Mouse (Mus musculus) forebrain, embryonic 14.5 days (tissue): Measurements from ENCODE around the gene Akap8l. TPM values are rescaled to one million over a fixed set of nuclear protein-coding genes. Genes with fewer than 3 reads are reported as not detected.

ENCODE experiments used
- ATAC-seq: fragments of 200-750 bp; cut with Nextera tagmentation; 2 replicates; pipeline ENCODE4 v1.8.0; 2017; ENCODE audit warnings: mild to moderate bottlenecking, moderate library complexity
- DNase-seq: peaks from one replicate; pipeline ENCODE4 v3.0.0-alpha.2; 2015; ENCODE audit warnings: low spot score
- H3K27ac ChIP-seq: fragments of 300-500 bp; sonication (generic); 2 replicates; pipeline ENCODE4 v1.5.1; 2014; ENCODE audit warnings: low read depth, mild to moderate bottlenecking, control low read depth, low read length, moderate library complexity
- H3K27me3 ChIP-seq: fragments of 300-500 bp; sonication (generic); replicated peaks from 2 replicates; pipeline ENCODE4 v1.6.1; 2014; ENCODE audit warnings: low read length, control low read depth, mixed read lengths; ENCODE audit not compliant: control insufficient read depth, insufficient read depth
- H3K36me3 ChIP-seq: fragments of 300-500 bp; sonication (generic); 2 replicates; pipeline ENCODE4 v1.6.1; 2014; ENCODE audit warnings: low read length, control low read depth; ENCODE audit not compliant: control insufficient read depth, insufficient read depth
- H3K4me1 ChIP-seq: fragments of 300-500 bp; sonication (generic); 2 replicates; pipeline ENCODE4 v1.6.1; 2014; ENCODE audit warnings: antibody characterized with exemption, low read length, control low read depth; ENCODE audit not compliant: control insufficient read depth, insufficient read depth
- H3K4me2 ChIP-seq: fragments of 300-500 bp; sonication (generic); 2 replicates; pipeline ENCODE4 v1.6.1; 2014; ENCODE audit warnings: mild to moderate bottlenecking, control low read depth, low read length
- H3K4me3 ChIP-seq: fragments of 300-500 bp; sonication (generic); 2 replicates; pipeline ENCODE4 v1.5.1; 2014; ENCODE audit warnings: low read depth, low read length, control low read depth
- H3K9ac ChIP-seq: fragments of 300-500 bp; sonication (generic); 2 replicates; pipeline ENCODE4 v1.6.1; 2014; ENCODE audit warnings: mild to moderate bottlenecking, low read length, control low read depth, moderate library complexity
- H3K9me3 ChIP-seq: fragments of 300-500 bp; sonication (generic); replicated peaks from 2 replicates; pipeline ENCODE4 v1.6.1; 2016; ENCODE audit warnings: low read length, control low read depth, mixed read lengths; ENCODE audit not compliant: control insufficient read depth
- WGBS: fragments of 180-500 bp; shearing (Covaris S2); extraction: QIAGEN DNeasy Blood & Tissue Kit; methylation state at CpG from one replicate; pipeline ENCODE4 v1.1.7; 2014; 5-methylcytosine and 5-hydroxymethylcytosine counted together
- polyA plus RNA-seq: library from polyadenylated mRNA; unstranded; fragments of >200 nt; fragmentation: Nextera tagmentation; extraction: Ambion mirVana; gene quantifications from 2 replicates; pipeline ENCODE4 v1.2.1, GENCODE M21; 2014

The Akap8l gene
- polyA plus RNA-seq, 1 experiment from 2014 or later: 66.6 TPM

- WGBS: 46% methylated on average over 6 of the region's 6 CpGs
- H3K4me1 ChIP-seq: peaks cover 10% of the 10 kb centered on the region; the same call in 1 of the 2 replicates
- no peak for DNase-seq
- H3K27ac ChIP-seq: peak overlapping the region; percentile 99
- peak overlapping the region; percentile 92 for H3K4me3 ChIP-seq
- peak overlapping the region; percentile 84 for H3K4me2 ChIP-seq
- no peaks in the 10 kb centered on the region for H3K9me3 ChIP-seq
- no peaks in the 10 kb centered on the region for H3K36me3 ChIP-seq
- no peak for ATAC-seq
- H3K27me3 ChIP-seq: no peaks in the 10 kb centered on the region
- H3K9ac ChIP-seq: peak overlapping the region; percentile 96
Observed at GRCm38 (mm10) chr17:32285138-32285670, 65.2 kb downstream of the Akap8l start.

GRCm38 (mm10) chr17:32284262-32285137 lies 65.9 kb downstream of the Akap8l start, which contains the start of gene Brd4:
TSS of gene Brd4 (minus strand) at chr17:32284722.
- H3K4me2 ChIP-seq: peak within 1 kb of the TSS; percentile 84
- peaks cover 10% of the 10 kb centered on the region; the same call in 1 of the 2 replicates for H3K4me1 ChIP-seq
- peak within 1 kb of the TSS; percentile 99 for H3K27ac ChIP-seq
- no peaks in the 10 kb centered on the region for H3K9me3 ChIP-seq
- peak within 1 kb of the TSS; percentile 92 for H3K4me3 ChIP-seq
- no peaks in the 10 kb centered on the region for H3K36me3 ChIP-seq
- peak; percentile 94 for DNase-seq
- H3K9ac ChIP-seq: peak within 1 kb of the TSS; percentile 96
- peak; percentile 94 for ATAC-seq
- H3K27me3 ChIP-seq: no peaks in the 10 kb centered on the region
- WGBS: under 1% methylated on average over 73 of the region's 100 CpGs

- Histone ChIP-seq H3K4me1 (peaks cover 10% of the 10 kb centered on the region; the same call in 1 of the 2 replicates), H3K9ac (peak overlapping the region; percentile 96), H3K27me3 (no peaks in the 10 kb centered on the region), H3K36me3 (no peaks in the 10 kb centered on the region), H3K4me3 (peak overlapping the region; percentile 92), H3K4me2 (peak overlapping the region; percentile 84), H3K9me3 (no peaks in the 10 kb centered on the region), H3K27ac (peak overlapping the region; percentile 99)
- ATAC-seq (peak; percentile 61), DNase-seq (peak; percentile 68)
- WGBS: under 1% methylated on average over 21 of the region's 41 CpGs
Observed at GRCm38 (mm10) chr17:32283771-32284221, 66.6 kb downstream of the Akap8l start.

- Histone ChIP-seq H3K27ac (peak overlapping the region; percentile 99), H3K4me1 (peaks cover 10% of the 10 kb centered on the region; the same call in 1 of the 2 replicates), H3K9me3 (no peaks in the 10 kb centered on the region), H3K27me3 (no peaks in the 10 kb centered on the region), H3K4me2 (peak overlapping the region; percentile 84), H3K36me3 (no peaks in the 10 kb centered on the region), H3K9ac (peak overlapping the region; percentile 96), H3K4me3 (peak overlapping the region; percentile 92)
- 10% methylated on average over 7 of the region's 7 CpGs for WGBS
- ATAC-seq: no peak; the same call in 1 of the 2 replicates
- peak; percentile 22 for DNase-seq
Observed at GRCm38 (mm10) chr17:32283341-32283740, 67.1 kb downstream of the Akap8l start.

- Histone ChIP-seq H3K27ac (no peak overlapping the region), H3K4me2 (0 out of 2 replicates have a peak overlapping the region, but pooled peaks have one; percentile 3), H3K4me3 (no peak overlapping the region), H3K9me3 (no peaks in the 10 kb centered on the region), H3K4me1 (peaks cover 10% of the 10 kb centered on the region; the same call in 1 of the 2 replicates), H3K36me3 (no peaks in the 10 kb centered on the region), H3K9ac (no peak overlapping the region), H3K27me3 (no peaks in the 10 kb centered on the region)
- DNase-seq: no peak
- ATAC-seq: no peak
- WGBS: 80% methylated on average over 4 of the region's 4 CpGs
Observed at GRCm38 (mm10) chr17:32281611-32282310, 68.6 kb downstream of the Akap8l start.

- Histone ChIP-seq H3K27ac (no peak overlapping the region), H3K4me2 (no peak overlapping the region), H3K9ac (no peak overlapping the region), H3K36me3 (no peaks in the 10 kb centered on the region), H3K27me3 (no peaks in the 10 kb centered on the region), H3K4me3 (no peak overlapping the region), H3K9me3 (no peaks in the 10 kb centered on the region), H3K4me1 (peaks cover 10% of the 10 kb centered on the region; the same call in 1 of the 2 replicates)
- DNase-seq (no peak), ATAC-seq (no peak)
- 94% methylated on average over 2 of the region's 2 CpGs for WGBS
Observed at GRCm38 (mm10) chr17:32281126-32281525, 69.3 kb downstream of the Akap8l start.

GRCm38 (mm10) chr17:32280575-32280974 lies 69.8 kb downstream of the Akap8l start:
- WGBS: 83% methylated on average over 3 of the region's 3 CpGs
- no peak overlapping the region for H3K9ac ChIP-seq
- no peak overlapping the region for H3K27ac ChIP-seq
- H3K4me2 ChIP-seq: no peak overlapping the region
- H3K9me3 ChIP-seq: no peaks in the 10 kb centered on the region
- H3K27me3 ChIP-seq: no peaks in the 10 kb centered on the region
- H3K4me1 ChIP-seq: peaks cover 9% of the 10 kb centered on the region; the same call in 1 of the 2 replicates
- no peak for DNase-seq
- no peaks in the 10 kb centered on the region for H3K36me3 ChIP-seq
- no peak for ATAC-seq
- no peak overlapping the region for H3K4me3 ChIP-seq

DNA sequence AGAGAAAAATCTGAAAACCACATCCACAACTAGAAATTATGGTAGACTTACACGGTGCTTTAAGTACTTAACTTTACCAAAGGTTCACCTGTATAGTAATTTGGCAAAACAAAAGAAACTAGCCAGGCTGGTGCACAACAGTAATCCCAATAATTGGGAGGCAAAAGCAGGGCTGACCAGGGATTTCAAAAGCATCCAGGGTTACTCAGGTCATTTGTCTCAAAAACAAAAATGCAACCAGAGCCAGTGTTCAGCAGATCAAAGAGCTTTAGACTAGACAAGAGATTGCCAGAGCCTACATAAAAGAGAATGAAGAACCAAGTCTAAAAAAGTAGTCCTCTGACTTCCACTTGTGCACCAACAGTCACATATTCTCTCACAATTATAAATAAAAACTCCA lies 73.2 kb downstream of the Akap8l start:
- 52% methylated on average over 1 of the region's 1 CpGs for WGBS
- no peak for ATAC-seq

More for the DNA sequence above, 73.2 kb downstream of the Akap8l start:
- DNase-seq: no peak
- H3K36me3 ChIP-seq: no peaks in the 10 kb centered on the region
- no peak overlapping the region for H3K27ac ChIP-seq
- no peaks in the 10 kb centered on the region for H3K4me1 ChIP-seq
- no peak overlapping the region for H3K9ac ChIP-seq
- H3K4me2 ChIP-seq: no peak overlapping the region
- no peak overlapping the region for H3K4me3 ChIP-seq
- no peaks in the 10 kb centered on the region for H3K27me3 ChIP-seq
- H3K9me3 ChIP-seq: no peaks in the 10 kb centered on the region
